Mouse (Mus musculus) urinary bladder, adult 18-20 months (tissue): ENCODE data around the gene Gm609.
"Not testable (repeated sequence)": the region's sequence is repeated elsewhere in the genome, so short reads cannot be mapped to it uniquely, and the experiment has no call there.

Experiments
- DNase-seq, 2 experiments: peaks; one replicate each; pipeline ENCODE4 v3.0.0; 2022; ENCODE audit warnings: low spot score in 2 of 2, mixed read lengths in 2 of 2

Gm609 gene

DNA sequence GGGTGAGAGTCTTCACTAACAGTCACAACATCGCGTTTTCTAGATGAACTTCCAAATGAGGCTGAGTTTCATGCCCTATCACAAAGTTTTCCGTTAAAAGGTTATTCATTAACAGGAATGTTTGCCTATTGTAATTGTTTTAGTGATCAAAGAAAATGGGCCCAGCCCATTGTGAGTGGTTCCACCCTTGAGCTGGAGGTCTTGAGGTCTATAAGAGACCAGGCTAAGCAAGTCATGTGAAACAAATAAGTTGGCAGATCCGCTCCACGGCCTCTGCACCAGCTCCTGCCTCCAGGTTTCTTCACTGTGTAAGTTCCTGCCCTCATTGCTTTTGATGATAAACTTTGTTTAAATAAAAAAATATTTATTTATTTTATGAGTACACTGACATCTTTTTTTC, at the start of gene Gm609:
Gene Gm609 (minus strand): TSS at position 43 of the 400 bp plus-strand sequence.
- no peak for DNase-seq

DNA sequence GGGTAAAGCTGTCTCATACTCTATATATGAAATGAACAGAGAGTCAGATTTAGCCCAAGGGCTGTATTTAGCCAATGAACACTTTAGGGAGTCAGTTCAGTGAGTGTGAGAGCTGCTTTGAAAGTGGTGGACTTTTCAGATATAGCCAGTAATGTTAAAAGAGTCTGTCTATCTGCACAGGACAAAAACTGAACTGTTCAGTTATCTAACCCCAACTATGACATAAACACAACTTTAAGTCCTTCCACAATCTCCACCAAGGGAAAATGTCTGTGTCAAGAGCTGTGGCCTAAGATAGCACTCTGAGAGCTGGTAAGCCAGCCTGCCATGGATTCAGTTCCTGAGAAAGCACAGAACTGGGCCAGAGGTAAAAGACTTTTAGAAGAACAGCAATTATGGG, 49.3 kb upstream of the Gm609 start:
- no peak for DNase-seq

DNA sequence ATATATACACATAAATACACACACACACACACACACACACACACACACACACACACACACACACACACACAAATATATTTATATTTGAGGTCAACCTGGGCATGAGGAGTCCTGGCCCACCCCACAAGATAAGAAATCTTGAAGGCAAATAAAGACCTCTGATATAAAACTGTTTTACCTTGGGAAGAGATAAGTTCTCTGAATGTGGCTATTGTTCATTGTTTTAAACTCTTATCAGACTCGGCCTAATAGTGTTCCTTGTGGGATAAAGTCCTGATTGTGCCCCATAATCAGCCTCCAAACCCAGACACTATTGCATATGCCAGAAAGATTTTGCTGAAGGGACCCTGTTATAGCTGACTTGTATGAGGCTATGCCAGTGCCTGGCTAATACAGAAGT, 45.6 kb upstream of the Gm609 start:
- DNase-seq = not testable (repeated sequence)

DNA sequence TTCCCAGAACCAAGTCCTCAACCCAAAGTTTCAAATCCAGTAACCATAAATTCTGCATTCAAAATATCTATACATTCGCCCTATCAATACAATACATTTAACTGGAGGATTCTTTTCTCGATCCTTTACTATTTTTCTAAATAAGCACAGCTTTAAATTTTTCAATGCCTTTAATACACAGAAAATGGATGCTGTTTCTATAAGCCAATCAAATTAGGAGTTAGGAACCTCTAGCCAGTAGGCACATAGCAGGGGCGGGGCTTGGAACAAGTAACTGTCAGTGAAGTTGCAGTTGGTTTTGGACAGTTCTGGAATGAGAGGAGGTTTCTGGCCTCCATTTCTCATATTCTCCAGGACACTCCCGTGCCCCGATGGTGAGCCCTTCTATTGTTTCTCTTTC, 42.2 kb upstream of the Gm609 start, which contains the start of gene Slc9c1:
Gene Slc9c1 (plus strand): TSS at position 301 of the 400 bp plus-strand sequence.
- no peak for DNase-seq

DNA sequence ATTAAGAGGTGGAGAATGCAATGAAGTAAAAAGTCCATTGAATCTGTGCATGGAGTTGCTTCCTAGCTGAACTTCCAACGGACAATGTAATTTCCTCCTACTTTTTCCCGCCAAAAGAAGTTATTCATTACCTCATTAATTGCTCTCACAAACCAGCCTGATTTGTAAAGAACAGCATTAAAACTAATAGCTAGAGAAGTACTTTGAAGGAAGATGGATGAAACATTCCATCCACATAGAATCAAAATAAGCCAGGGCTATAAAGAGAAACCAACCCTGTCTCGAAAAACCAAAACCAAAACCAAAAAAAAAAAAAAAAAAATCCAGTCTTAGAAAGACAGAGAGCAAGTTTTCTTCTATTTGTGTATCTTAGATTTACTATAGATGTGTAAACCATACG, 39.2 kb upstream of the Gm609 start, which contains the start of gene Gm17783:
Gene Gm17783 (minus strand): TSS at position 101 of the 400 bp plus-strand sequence.
- DNase-seq = no peak

DNA sequence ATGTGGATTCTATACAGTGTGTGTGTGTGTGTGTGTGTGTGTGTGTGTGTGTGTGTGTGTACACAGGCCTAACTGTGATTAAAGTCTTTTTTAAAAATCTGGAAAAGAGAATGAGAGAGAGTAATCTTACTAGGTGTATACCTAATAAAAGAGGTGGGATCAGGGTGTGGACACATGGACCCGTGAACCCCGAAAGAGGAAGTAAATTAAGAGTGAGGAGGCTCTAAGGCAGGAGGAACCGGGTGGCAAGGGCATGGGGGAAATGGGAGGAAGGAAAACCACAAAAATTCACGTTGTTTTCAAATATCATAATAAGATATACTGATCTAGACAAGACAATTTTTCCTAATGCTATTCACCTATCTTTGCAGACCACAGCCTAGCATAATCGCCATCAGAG, 32.8 kb upstream of the Gm609 start:
- DNase-seq = no peak

DNA sequence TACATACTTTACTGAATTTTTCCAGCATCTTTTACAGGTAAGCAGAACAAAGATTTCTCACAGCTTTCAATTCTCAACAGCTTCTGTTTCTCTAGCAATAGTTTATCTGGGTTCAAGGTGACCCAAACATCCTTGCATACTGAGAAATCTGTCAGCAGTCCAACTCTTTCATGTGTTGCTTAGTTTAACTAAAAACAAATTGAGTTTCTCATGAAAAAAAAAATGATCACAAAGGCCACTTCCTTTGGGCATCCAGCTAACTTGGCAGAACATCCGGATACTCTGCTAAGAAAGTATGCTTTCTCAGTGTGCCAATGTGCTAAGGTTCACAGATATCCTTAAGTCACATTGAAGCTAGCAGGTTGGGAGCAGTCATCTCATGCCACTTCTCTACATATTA, 2.6 kb upstream of the Gm609 start:
- DNase-seq = no peak

DNA sequence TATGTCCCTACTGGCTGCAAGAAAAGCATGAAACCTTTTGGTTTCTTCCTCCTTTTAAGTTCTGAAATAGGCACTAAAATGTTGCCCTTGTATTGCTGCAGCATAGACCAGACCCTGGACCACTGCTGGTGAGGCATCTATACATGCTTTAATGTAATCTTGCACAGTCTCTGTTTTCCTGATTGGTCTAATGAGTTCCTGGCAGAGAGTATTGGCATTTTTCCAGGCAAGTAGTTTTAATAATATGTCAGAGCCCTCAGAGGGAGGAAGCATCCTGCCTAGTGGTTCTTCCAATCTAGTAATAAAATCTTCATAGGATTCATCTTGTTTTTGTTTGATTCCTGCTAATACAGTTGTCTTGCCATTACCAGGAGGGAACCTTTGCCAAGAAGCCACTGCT, 15.8 kb downstream of the Gm609 start:
- no peak for DNase-seq

DNA sequence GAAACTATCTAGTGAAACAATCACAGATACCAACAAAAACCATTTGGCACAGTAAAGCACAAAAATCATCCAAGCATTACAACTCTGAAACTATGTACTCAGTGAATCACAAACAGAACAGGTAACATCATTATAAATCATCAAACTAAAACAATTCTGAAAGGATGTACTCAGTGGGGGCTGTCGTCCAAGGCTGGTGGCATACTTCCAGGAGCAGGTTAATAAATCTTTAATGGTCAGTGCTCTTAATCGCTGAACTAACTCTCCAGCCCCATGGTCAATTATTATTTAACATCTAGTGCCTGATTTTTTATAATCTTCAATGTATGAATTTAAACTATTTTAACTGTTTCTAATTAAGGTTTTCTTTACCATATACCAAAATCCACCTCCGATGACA, 20.9 kb downstream of the Gm609 start:
- DNase-seq = not testable (repeated sequence)

DNA sequence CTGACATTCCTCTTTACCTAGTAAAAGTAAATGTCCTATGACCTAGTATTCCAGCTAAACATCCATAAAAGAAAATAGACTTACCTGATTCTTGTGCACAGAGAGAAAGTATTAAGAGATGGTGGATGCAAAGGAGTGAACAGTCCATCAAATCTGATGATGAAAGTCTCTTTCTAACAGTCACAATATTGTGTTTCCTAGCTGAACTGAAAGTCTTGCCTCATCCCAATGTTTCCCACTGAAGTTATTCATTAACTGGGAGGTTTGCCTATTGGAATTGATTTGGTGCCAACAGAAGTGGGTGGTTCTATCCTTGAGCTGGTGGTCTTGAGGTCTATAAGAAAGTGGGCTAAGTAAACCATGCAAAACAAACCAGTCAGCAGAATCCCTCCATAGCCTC, 38.0 kb downstream of the Gm609 start:
- DNase-seq = no peak

DNA sequence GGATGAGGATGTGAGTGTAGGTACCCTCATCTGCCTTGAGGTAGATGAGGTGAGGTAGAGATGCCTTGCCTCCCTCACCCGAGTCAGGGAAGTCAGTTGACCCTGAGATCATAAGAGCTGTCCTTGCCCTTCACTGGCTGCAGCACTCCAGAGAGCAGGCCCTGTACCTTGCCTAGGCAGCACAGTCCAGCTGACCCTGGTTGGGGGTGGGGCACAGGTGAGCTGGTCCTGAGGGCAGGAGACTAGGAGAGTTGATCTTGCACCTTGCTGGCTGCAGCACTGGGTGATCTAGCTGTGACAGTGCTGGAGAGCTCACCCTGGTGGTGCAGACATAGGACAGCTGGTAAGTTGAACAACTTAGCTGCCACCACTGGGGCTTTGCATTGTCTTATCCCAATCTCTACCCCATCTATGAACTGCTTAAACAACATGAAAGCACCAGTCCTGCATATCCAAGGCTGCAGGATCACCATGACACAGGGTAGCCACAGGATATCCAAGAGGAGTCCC, 55.5 kb downstream of the Gm609 start:
- no peak for DNase-seq

DNA sequence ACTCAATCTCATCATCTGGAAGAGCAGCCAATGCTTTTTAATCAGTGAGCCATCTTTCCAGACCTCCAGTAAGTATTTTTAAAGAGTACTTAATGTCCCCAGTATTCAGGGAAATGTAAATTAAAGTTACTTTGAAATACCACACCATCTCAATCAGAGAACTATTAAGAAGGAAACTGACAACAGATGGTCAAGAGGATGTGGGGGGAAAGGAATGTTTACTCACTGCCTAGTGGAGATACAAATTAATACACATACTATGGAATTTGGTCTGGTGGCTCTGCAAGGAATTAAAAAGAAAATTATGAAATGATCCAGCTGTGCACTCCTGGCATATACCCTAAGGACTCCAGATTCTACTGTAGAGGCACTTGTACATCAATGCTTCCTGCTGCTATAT, 57.2 kb downstream of the Gm609 start:
- no peak for DNase-seq

DNA sequence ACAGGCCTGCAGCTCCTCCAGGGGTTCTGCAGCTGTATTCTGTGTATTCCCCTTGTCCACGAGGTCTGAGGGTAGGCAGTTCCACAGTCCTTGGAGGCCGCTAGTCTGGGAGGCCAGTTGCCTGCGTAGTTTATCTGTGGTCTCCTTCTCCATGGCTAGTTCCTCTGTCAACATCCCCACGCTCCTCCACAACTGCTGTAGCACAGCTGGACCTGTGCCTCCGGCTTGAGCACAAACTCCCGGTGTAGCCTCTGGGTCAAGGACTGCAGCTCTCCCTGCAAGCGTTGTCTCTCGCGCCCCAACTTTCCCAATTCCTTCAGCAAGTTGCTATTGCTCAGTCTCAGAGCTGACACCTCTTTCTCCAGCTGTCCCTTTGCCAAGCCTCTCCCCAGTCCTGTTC, 65.1 kb downstream of the Gm609 start:
- no peak for DNase-seq

DNA sequence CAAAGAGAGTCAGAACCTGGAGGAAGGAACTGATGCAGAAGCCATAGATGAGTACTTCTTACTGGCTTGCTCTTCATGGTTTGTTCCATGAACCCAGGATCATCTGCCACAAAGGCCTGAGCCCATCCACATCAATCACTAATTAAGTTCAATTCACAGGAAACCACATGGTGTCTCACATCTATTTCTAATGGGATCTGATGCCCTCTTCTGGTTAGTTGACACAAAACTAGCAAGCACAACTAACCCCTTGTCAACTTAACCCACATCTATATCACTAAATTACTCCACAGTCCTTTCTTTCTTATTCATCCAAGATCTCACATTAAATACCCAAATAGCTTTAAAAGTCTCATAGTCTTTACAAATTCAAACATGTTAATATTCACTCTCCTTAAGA, 79.3 kb downstream of the Gm609 start:
- DNase-seq = no peak

DNA sequence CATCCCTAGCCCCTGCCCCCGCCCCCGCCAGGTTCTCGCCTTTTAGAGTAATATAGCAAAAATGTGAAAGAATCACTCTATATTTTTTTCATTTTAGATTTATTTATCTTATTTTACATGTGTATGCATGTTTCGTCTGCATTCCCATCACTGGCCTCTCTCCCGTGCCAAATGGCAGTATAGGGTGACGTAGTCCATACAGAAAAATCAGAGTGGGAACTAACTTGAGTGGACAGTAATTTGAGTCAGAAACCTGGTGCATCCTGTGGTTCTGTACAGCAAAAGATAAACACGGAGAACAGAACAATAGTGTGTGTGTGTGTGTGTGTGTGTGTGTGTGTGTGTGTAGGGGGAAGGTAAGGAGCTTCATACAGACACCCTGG, 83.7 kb downstream of the Gm609 start:
- not testable (repeated sequence) for DNase-seq

DNA sequence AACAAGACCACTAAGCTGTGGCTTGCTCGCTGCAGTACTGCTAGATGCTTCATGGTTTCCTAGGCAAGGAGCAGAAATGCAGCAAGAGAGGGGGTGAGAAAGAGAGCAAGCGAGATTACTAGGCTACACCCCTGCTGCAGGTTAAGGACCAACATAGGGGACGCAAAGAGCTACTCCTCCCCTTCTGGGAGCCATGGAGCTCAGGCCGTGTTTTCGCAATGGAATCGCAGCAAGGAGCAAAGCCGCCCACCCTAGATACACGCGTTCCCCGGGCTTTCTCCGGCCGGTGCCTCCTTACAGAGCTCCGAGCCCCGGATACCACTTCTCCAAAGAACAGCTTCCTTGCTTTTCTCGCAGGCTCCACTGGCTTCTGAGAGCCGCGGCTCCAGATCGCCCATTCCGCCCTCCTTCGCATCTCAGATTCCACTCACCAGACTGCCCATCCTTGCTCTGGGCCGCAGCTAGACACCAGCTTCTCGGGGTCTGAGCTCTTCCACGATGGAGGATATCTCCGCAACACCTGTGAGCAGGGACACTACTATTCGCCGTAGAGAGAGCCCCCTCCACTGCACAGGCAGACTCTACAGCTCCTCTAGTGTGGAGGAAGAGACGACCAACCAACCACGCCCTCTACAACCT, 84.2 kb downstream of the Gm609 start, which contains the start of gene Cd200:
Gene Cd200 (minus strand): TSS at position 629 of the 639 bp plus-strand sequence.
- peak; percentile 15 to 32 for DNase-seq

DNA sequence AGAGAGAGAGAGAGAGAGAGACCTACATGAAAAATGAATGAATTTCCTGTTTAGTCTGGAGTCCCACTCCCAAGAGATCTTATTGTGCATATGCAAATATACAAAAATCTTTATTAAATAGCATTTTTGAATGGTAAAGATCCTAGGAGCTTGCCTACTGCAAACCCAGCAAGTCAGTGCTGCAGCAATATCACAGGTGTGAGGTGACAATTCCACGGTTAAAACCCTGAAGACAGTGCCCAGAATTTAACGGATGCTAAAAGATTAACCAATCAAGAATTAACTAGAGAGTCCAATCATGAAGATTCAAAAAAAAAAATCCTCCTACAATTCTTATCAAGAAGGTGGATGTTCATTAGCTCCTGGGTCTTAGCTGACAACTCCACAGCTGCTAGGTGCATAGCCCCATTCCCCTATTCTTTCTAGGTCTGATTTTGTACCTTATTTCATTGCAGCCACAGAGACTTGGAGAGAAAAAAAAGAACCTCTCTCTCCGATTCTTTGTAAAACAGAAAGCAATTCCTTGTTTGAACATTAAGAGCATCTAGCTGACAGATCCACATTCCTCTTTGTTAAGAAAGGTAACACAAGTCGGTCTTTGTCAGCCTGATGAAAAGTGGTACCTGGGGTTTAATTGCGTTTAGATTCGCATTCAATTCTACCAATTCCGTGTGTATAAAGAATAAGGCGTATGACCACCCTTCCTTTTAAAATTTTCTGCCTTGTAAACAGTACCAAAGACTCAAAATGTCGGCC, 84.9 kb downstream of the Gm609 start:
- no peak for DNase-seq

DNA sequence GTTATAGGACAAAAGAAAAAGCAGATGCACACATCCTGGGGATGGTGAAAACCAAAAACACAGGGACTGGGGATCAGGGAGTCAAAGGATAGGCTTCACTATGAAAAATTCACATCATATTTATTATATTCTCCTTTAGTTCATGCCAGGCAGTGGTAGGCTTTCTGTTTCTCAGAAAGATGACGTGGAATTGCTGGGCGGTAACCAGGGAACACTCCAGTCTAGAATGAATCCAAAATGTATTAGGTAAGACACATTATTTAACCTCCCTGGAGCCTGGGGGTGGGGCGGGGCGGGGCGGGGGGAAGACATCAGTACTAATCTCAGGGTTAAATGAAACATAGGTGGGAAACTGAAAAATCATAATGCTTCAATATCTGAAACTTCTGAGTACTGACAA, 85.7 kb downstream of the Gm609 start:
- DNase-seq = no peak

DNA sequence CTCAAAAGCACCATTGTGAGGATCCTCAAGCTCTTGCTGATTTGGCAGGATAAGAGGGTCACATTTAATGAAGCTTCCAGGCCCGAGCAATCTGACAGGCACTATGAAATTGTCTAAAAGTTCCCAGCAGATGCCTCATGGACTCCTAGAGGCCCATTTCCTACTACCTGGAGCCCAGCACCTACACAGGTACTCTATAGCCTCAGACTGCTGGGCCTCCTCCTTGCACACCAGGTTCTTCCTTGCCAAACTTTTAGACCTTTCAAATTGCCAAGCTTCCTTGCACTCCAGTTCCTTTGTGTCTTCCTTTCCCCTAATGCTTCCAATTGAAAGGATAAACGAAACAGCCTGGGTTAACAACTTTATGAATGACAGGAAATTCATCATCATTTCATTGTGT, 89.8 kb downstream of the Gm609 start:
- DNase-seq = no peak

DNA sequence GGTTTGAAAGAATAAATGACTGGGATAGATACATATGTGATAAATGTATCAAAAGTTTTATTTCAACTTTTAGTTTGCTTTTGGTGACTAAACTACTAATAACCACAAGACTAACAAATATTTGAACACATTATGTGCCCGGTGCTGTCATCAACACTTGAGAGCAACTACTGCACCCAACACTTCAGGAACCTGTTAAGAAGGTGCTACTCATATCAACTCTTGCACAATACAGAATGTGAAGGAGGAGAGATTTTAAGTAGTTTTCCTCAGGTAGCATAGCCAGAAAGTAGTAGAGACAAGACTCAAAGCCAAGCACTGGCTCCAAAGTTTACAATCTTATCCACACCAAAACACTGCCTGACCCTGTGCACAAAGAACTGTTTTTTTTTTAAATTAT, 90.7 kb downstream of the Gm609 start:
- no peak for DNase-seq

DNA sequence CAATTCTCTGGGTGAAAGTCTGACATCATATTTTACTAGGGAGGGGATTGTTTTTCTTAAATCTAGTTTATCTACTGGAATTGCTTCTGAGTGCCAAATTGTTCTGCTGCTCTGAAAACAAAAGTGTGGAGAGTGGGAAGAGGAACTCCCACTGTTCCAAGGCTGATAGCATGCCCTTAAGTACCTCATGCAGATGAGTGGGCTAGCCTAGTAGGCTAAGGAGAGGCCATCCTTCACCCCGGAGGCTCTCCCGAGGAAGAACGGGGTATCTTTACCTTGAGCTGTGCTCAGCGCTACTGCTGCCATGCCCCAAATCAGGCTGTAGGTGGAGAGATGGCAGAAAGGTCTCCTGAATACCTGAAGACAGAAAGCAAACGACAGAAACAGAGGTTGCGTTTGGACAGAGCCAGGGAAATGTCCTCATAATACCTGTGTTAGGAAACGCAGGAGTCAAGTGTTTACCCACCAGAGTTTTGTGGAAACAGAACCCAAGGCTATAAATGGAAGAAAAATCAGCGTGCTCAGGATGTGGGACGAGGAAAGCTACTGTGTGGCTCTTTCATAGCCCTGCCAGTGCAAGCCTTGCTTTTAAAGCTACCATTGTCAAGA, 92.7 kb downstream of the Gm609 start:
- no peak for DNase-seq

DNA sequence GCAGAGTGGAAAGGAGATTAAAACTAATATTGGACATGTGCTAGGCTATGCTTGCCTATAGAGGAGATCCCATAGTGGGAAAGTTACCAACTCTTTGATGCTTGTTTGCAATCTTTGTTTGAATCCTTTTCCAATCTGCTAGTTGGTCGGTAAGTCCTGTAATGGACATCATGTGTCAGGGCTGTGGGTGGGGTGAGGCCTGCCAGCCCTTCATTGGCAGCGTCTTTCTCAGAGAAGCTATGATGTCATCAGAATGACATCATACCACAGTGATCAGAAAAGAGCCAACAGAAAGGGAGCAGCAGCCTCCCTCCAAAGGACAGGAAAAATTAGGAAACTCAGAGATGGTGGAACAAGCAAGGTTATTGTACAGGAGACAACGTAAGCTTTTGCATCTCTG, 93.4 kb downstream of the Gm609 start:
- no peak for DNase-seq

DNA sequence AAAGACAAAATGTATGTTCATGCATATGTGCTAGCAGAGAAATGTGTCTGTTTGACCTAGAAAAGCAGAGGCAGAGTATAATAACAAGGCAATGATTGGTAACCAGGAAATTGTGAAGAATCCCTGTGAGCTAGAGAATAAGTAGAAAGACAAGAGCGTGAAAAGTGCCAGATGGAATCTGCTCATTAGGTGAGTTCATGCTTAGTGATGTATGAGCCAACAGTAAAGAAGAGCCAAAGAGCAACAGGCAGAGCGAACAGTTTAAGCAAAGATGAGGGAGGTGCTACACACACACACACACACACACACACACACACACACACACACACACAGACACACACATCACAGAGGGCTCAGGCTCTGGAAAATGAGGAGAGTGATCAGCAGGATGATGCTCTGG, 95.3 kb downstream of the Gm609 start:
- DNase-seq = no peak
